Mouse (Mus musculus): ENCODE data around the gene Cdk19. TPM values are rescaled to one million over a fixed set of nuclear protein-coding genes. Genes with fewer than 3 reads are reported as not detected.

Cdk19 gene
- polyA plus RNA-seq, 1 experiment from 2014 or later = 9.1 TPM

GRCm38 (mm10) chr10:40351156-40351555, 11.8 kb downstream of the Cdk19 start:
- Histone ChIP-seq H3K27ac (replicated peaks in 1 of 2; ENCODE audit: control insufficient read depth in 1 of 2, insufficient read depth in 1 of 2, low read depth in 2 of 2, low read length in 2 of 2) (no peak overlapping the region), H3K27me3 (ENCODE audit: control insufficient read depth, insufficient read depth, low read length) (no peaks in the 10 kb centered on the region), H3K4me1 (ENCODE audit: control insufficient read depth in 2 of 2, insufficient read depth in 2 of 2, low read length in 2 of 2) (peaks cover 0 to 21% of the 10 kb centered on the region in 2 experiments), H3K9me3 (ENCODE audit: control insufficient read depth, low read length) (no peaks in the 10 kb centered on the region), H3K4me2 (ENCODE audit: low read length) (peak overlapping the region; percentile 71; the same call in 1 of the 2 replicates), H3K9ac (ENCODE audit: low read length) (no peak overlapping the region), H3K36me3 (ENCODE audit: control insufficient read depth, insufficient read depth, low read length) (no peaks in the 10 kb centered on the region), H3K4me3 (ENCODE audit: control insufficient read depth in 1 of 2, insufficient read depth in 1 of 2, low read depth in 1 of 2, low read length in 2 of 2) (no peak overlapping the region)
- no peak for ATAC-seq (ENCODE audit: insufficient number of reproducible peaks, insufficient read depth, low FRiP score, low read depth)
- 75% methylated on average over 4 of the region's 4 CpGs for WGBS

- Histone ChIP-seq H3K36me3 (ENCODE audit: control insufficient read depth, insufficient read depth, low read length) (no peaks in the 10 kb centered on the region), H3K4me2 (ENCODE audit: low read length) (no peak overlapping the region), H3K27me3 (ENCODE audit: control insufficient read depth, insufficient read depth, low read length) (no peaks in the 10 kb centered on the region), H3K9ac (ENCODE audit: low read length) (no peak overlapping the region), H3K9me3 (ENCODE audit: control insufficient read depth, low read length) (no peaks in the 10 kb centered on the region), H3K4me3 (ENCODE audit: control insufficient read depth in 1 of 2, insufficient read depth in 1 of 2, low read depth in 1 of 2, low read length in 2 of 2) (no peak overlapping the region), H3K27ac (replicated peaks in 1 of 2; ENCODE audit: control insufficient read depth in 1 of 2, insufficient read depth in 1 of 2, low read depth in 2 of 2, low read length in 2 of 2) (no peak overlapping the region), H3K4me1 (ENCODE audit: control insufficient read depth in 2 of 2, insufficient read depth in 2 of 2, low read length in 2 of 2) (peaks cover 0 to 14% of the 10 kb centered on the region in 2 experiments)
- ATAC-seq (ENCODE audit: insufficient number of reproducible peaks, insufficient read depth, low FRiP score, low read depth) = no peak
- 84% methylated on average over 9 of the region's 9 CpGs for WGBS
Measured at GRCm38 (mm10) chr10:40354081-40354480, 14.7 kb downstream of the Cdk19 start.

- ATAC-seq (ENCODE audit: insufficient number of reproducible peaks, insufficient read depth, low FRiP score, low read depth) = no peak
- peaks cover 0 to 14% of the 10 kb centered on the region in 2 experiments for H3K4me1 ChIP-seq (ENCODE audit: control insufficient read depth in 2 of 2, insufficient read depth in 2 of 2, low read length in 2 of 2)
- H3K9ac ChIP-seq (ENCODE audit: low read length) = no peak overlapping the region
- H3K4me2 ChIP-seq (ENCODE audit: low read length) = no peak overlapping the region
- no peak overlapping the region for H3K27ac ChIP-seq (replicated peaks in 1 of 2; ENCODE audit: control insufficient read depth in 1 of 2, insufficient read depth in 1 of 2, low read depth in 2 of 2, low read length in 2 of 2)
- WGBS = 26% methylated on average over 1 of the region's 1 CpGs
- H3K4me3 ChIP-seq (ENCODE audit: control insufficient read depth in 1 of 2, insufficient read depth in 1 of 2, low read depth in 1 of 2, low read length in 2 of 2) = no peak overlapping the region
- H3K27me3 ChIP-seq (ENCODE audit: control insufficient read depth, insufficient read depth, low read length) = no peaks in the 10 kb centered on the region
- no peaks in the 10 kb centered on the region for H3K36me3 ChIP-seq (ENCODE audit: control insufficient read depth, insufficient read depth, low read length)
- H3K9me3 ChIP-seq (ENCODE audit: control insufficient read depth, low read length) = no peaks in the 10 kb centered on the region
Measured at GRCm38 (mm10) chr10:40354556-40354955, 15.2 kb downstream of the Cdk19 start.

GRCm38 (mm10) chr10:40358166-40358565, 18.8 kb downstream of the Cdk19 start:
- Histone ChIP-seq H3K27ac (replicated peaks in 1 of 2; ENCODE audit: control insufficient read depth in 1 of 2, insufficient read depth in 1 of 2, low read depth in 2 of 2, low read length in 2 of 2) (no peak overlapping the region), H3K4me1 (ENCODE audit: control insufficient read depth in 2 of 2, insufficient read depth in 2 of 2, low read length in 2 of 2) (peaks cover 2 to 11% of the 10 kb centered on the region in 2 experiments), H3K27me3 (ENCODE audit: control insufficient read depth, insufficient read depth, low read length) (no peaks in the 10 kb centered on the region), H3K4me3 (ENCODE audit: control insufficient read depth in 1 of 2, insufficient read depth in 1 of 2, low read depth in 1 of 2, low read length in 2 of 2) (no peak overlapping the region), H3K4me2 (ENCODE audit: low read length) (no peak overlapping the region), H3K9ac (ENCODE audit: low read length) (no peak overlapping the region), H3K9me3 (ENCODE audit: control insufficient read depth, low read length) (no peaks in the 10 kb centered on the region), H3K36me3 (ENCODE audit: control insufficient read depth, insufficient read depth, low read length) (no peaks in the 10 kb centered on the region)
- 33% methylated on average over 2 of the region's 2 CpGs for WGBS
- no peak for ATAC-seq (ENCODE audit: insufficient number of reproducible peaks, insufficient read depth, low FRiP score, low read depth)

GRCm38 (mm10) chr10:40359131-40359530, 19.8 kb downstream of the Cdk19 start:
- no peak for ATAC-seq (ENCODE audit: insufficient number of reproducible peaks, insufficient read depth, low FRiP score, low read depth)
- 79% methylated on average over 2 of the region's 2 CpGs for WGBS
- no peak overlapping the region for H3K4me2 ChIP-seq (ENCODE audit: low read length)

GRCm38 (mm10) chr10:40363004-40363403, 23.6 kb downstream of the Cdk19 start:
- ATAC-seq (ENCODE audit: insufficient number of reproducible peaks, insufficient read depth, low FRiP score, low read depth) = no peak
- Histone ChIP-seq H3K27ac (replicated peaks in 1 of 2; ENCODE audit: control insufficient read depth in 1 of 2, insufficient read depth in 1 of 2, low read depth in 2 of 2, low read length in 2 of 2) (no peak overlapping the region), H3K27me3 (ENCODE audit: control insufficient read depth, insufficient read depth, low read length) (no peaks in the 10 kb centered on the region), H3K4me2 (ENCODE audit: low read length) (no peak overlapping the region), H3K36me3 (ENCODE audit: control insufficient read depth, insufficient read depth, low read length) (no peaks in the 10 kb centered on the region), H3K9me3 (ENCODE audit: control insufficient read depth, low read length) (no peaks in the 10 kb centered on the region), H3K4me3 (ENCODE audit: control insufficient read depth in 1 of 2, insufficient read depth in 1 of 2, low read depth in 1 of 2, low read length in 2 of 2) (no peak overlapping the region), H3K9ac (ENCODE audit: low read length) (no peak overlapping the region), H3K4me1 (ENCODE audit: control insufficient read depth in 2 of 2, insufficient read depth in 2 of 2, low read length in 2 of 2) (peaks cover 2 to 8% of the 10 kb centered on the region in 2 experiments)
- 17% methylated on average over 4 of the region's 4 CpGs for WGBS

More at GRCm38 (mm10) chr10:40359131-40359530, 19.8 kb downstream of the Cdk19 start:
- H3K36me3 ChIP-seq (ENCODE audit: control insufficient read depth, insufficient read depth, low read length) = no peaks in the 10 kb centered on the region
- no peak overlapping the region for H3K4me3 ChIP-seq (ENCODE audit: control insufficient read depth in 1 of 2, insufficient read depth in 1 of 2, low read depth in 1 of 2, low read length in 2 of 2)
- peaks cover 2 to 13% of the 10 kb centered on the region in 2 experiments for H3K4me1 ChIP-seq (ENCODE audit: control insufficient read depth in 2 of 2, insufficient read depth in 2 of 2, low read length in 2 of 2)
- H3K9me3 ChIP-seq (ENCODE audit: control insufficient read depth, low read length) = no peaks in the 10 kb centered on the region
- H3K27me3 ChIP-seq (ENCODE audit: control insufficient read depth, insufficient read depth, low read length) = no peaks in the 10 kb centered on the region
- H3K27ac ChIP-seq (replicated peaks in 1 of 2; ENCODE audit: control insufficient read depth in 1 of 2, insufficient read depth in 1 of 2, low read depth in 2 of 2, low read length in 2 of 2) = no peak overlapping the region
- H3K9ac ChIP-seq (ENCODE audit: low read length) = no peak overlapping the region

- 77% methylated on average over 5 of the region's 5 CpGs for WGBS
- ATAC-seq (ENCODE audit: insufficient number of reproducible peaks, insufficient read depth, low FRiP score, low read depth) = no peak
- Histone ChIP-seq H3K27me3 (ENCODE audit: control insufficient read depth, insufficient read depth, low read length) (no peaks in the 10 kb centered on the region), H3K4me1 (ENCODE audit: control insufficient read depth in 2 of 2, insufficient read depth in 2 of 2, low read length in 2 of 2) (peaks cover 2 to 8% of the 10 kb centered on the region in 2 experiments), H3K4me2 (ENCODE audit: low read length) (no peak overlapping the region), H3K9me3 (ENCODE audit: control insufficient read depth, low read length) (no peaks in the 10 kb centered on the region), H3K27ac (replicated peaks in 1 of 2; ENCODE audit: control insufficient read depth in 1 of 2, insufficient read depth in 1 of 2, low read depth in 2 of 2, low read length in 2 of 2) (no peak overlapping the region), H3K4me3 (ENCODE audit: control insufficient read depth in 1 of 2, insufficient read depth in 1 of 2, low read depth in 1 of 2, low read length in 2 of 2) (no peak overlapping the region), H3K36me3 (ENCODE audit: control insufficient read depth, insufficient read depth, low read length) (no peaks in the 10 kb centered on the region), H3K9ac (ENCODE audit: low read length) (no peak overlapping the region)
Measured at GRCm38 (mm10) chr10:40364642-40365361, 25.4 kb downstream of the Cdk19 start.

GRCm38 (mm10) chr10:40365991-40366390, 26.6 kb downstream of the Cdk19 start:
- H3K27ac ChIP-seq (replicated peaks in 1 of 2; ENCODE audit: control insufficient read depth in 1 of 2, insufficient read depth in 1 of 2, low read depth in 2 of 2, low read length in 2 of 2) = no peak overlapping the region
- peaks cover 2 to 8% of the 10 kb centered on the region in 2 experiments for H3K4me1 ChIP-seq (ENCODE audit: control insufficient read depth in 2 of 2, insufficient read depth in 2 of 2, low read length in 2 of 2)
- no peaks in the 10 kb centered on the region for H3K36me3 ChIP-seq (ENCODE audit: control insufficient read depth, insufficient read depth, low read length)
- H3K27me3 ChIP-seq (ENCODE audit: control insufficient read depth, insufficient read depth, low read length) = no peaks in the 10 kb centered on the region
- no peak overlapping the region for H3K9ac ChIP-seq (ENCODE audit: low read length)
- no peak overlapping the region for H3K4me3 ChIP-seq (ENCODE audit: control insufficient read depth in 1 of 2, insufficient read depth in 1 of 2, low read depth in 1 of 2, low read length in 2 of 2)
- 89% methylated on average over 2 of the region's 2 CpGs for WGBS
- no peak overlapping the region for H3K4me2 ChIP-seq (ENCODE audit: low read length)
- H3K9me3 ChIP-seq (ENCODE audit: control insufficient read depth, low read length) = no peaks in the 10 kb centered on the region
- no peak for ATAC-seq (ENCODE audit: insufficient number of reproducible peaks, insufficient read depth, low FRiP score, low read depth)
